9 mouse cellular contexts compared by ENCODE assay signal in genomic region chr7:144906708-144907397, GRCm38 (mm10). TPM values are rescaled to one million over a fixed set of nuclear protein-coding genes. Genes with fewer than 3 reads are reported as not detected.
A peak's percentile ranks its signal among the peaks of the same experiment; 100 is the strongest.
DNase-seq lines count a peak whose midpoint lies in the region; ATAC-seq lines count a peak whose summit lies in the region.
"Had no signal": no experiment of that assay in that cellular context is flagged by ENCODE, and none has a peak within 500 bp of the region (broad histone marks: within the 10 kb centered on the region; RNA-seq: fewer than 3 reads in every experiment).

No protein-coding gene starts in this region.

- peak overlapping the region; percentile 64 for H3K9ac ChIP-seq in hindbrain, embryonic 13.5 days
- H3K9ac ChIP-seq in limb, embryonic 13.5 days, result peak overlapping the region; percentile 52; the same call in 1 of the 2 replicates
- H3K9ac ChIP-seq in midbrain, embryonic 12.5 days (replicated peaks), result no peak overlapping the region

- 11% methylated on average over 28 of the region's 28 CpGs for WGBS in forebrain, embryonic 10.5 days
- 11% methylated on average over 28 of the region's 28 CpGs for WGBS in hindbrain, embryonic 13.5 days
- WGBS in limb, embryonic 13.5 days, result 11% methylated on average over 28 of the region's 28 CpGs
- WGBS in midbrain, embryonic 12.5 days, result 10% methylated on average over 28 of the region's 28 CpGs

- no peak for ATAC-seq in hindbrain, embryonic 13.5 days (ENCODE audit: low FRiP score)
- no peak for ATAC-seq in limb, embryonic 13.5 days (ENCODE audit: low FRiP score, low read depth)
- ATAC-seq in midbrain, embryonic 12.5 days (ENCODE audit: low FRiP score, low read depth), result no peak; the same call in 1 of the 2 replicates

- peaks cover 15% of the 10 kb centered on the region for H3K4me1 ChIP-seq in forebrain, embryonic 10.5 days
- peaks cover 3% of the 10 kb centered on the region for H3K4me1 ChIP-seq in hindbrain, embryonic 13.5 days (replicated peaks)
- H3K4me1 ChIP-seq in limb, embryonic 13.5 days, result no peaks in the 10 kb centered on the region
- H3K4me1 ChIP-seq in midbrain, embryonic 12.5 days, result no peaks in the 10 kb centered on the region

- peak overlapping the region; percentile 61; the same call in 1 of the 2 replicates for H3K27ac ChIP-seq in forebrain, embryonic 10.5 days
- no peak overlapping the region for H3K27ac ChIP-seq in hindbrain, embryonic 13.5 days
- no peak overlapping the region for H3K27ac ChIP-seq in limb, embryonic 13.5 days
- no peak overlapping the region for H3K27ac ChIP-seq in midbrain, embryonic 12.5 days (replicated peaks)

- H3K36me3 ChIP-seq in forebrain, embryonic 10.5 days (replicated peaks), result peaks cover 22% of the 10 kb centered on the region
- H3K36me3 ChIP-seq in hindbrain, embryonic 13.5 days, result no peaks in the 10 kb centered on the region
- H3K36me3 ChIP-seq in limb, embryonic 13.5 days, result no peaks in the 10 kb centered on the region
- no peaks in the 10 kb centered on the region for H3K36me3 ChIP-seq in midbrain, embryonic 12.5 days
- H3K36me3 ChIP-seq in splenic B cell, adult 2 months (ENCODE audit: control insufficient read depth, insufficient read depth, low read length, poor library complexity, severe bottlenecking), result no peaks in the 10 kb centered on the region

- DNase-seq in ovary, postnatal 36 days (ENCODE audit: low spot score), result peak; percentile 56
- no peak for DNase-seq in ovary, adult 18-20 months (ENCODE audit: low spot score)
- peak; percentile 53 for DNase-seq in c-Kit-positive CD71-negative TER-119-negative erythroid progenitor cells, embryonic 14.5 days (ENCODE audit: low read depth)
- peak; percentile 74 for DNase-seq in forebrain, embryonic 10.5 days (ENCODE audit: extremely low spot score, low spot score)
- DNase-seq in splenic B cell, adult 2 months (ENCODE audit: low read depth, low spot score), result peak; percentile 76

- peak overlapping the region; percentile 46 for H3K4me2 ChIP-seq in hindbrain, embryonic 13.5 days
- peak overlapping the region; percentile 51 for H3K4me2 ChIP-seq in limb, embryonic 13.5 days (replicated peaks)
- peak overlapping the region; percentile 43 for H3K4me2 ChIP-seq in midbrain, embryonic 12.5 days (replicated peaks)

- H3K9me3 ChIP-seq in forebrain, embryonic 10.5 days, result peaks cover 9% of the 10 kb centered on the region
- no peaks in the 10 kb centered on the region; the same call in 1 of the 2 replicates for H3K9me3 ChIP-seq in hindbrain, embryonic 13.5 days
- no peaks in the 10 kb centered on the region for H3K9me3 ChIP-seq in limb, embryonic 13.5 days
- H3K9me3 ChIP-seq in midbrain, embryonic 12.5 days, result no peaks in the 10 kb centered on the region

- peaks cover 31% of the 10 kb centered on the region for H3K27me3 ChIP-seq in forebrain, embryonic 10.5 days (ENCODE audit: poor library complexity, severe bottlenecking)
- H3K27me3 ChIP-seq in hindbrain, embryonic 13.5 days, result peaks cover 10% of the 10 kb centered on the region; the same call in 1 of the 2 replicates
- peaks cover 10% of the 10 kb centered on the region; the same call in 1 of the 2 replicates for H3K27me3 ChIP-seq in limb, embryonic 13.5 days
- no peaks in the 10 kb centered on the region for H3K27me3 ChIP-seq in midbrain, embryonic 12.5 days
- H3K27me3 ChIP-seq in splenic B cell, adult 2 months (ENCODE audit: control insufficient read depth, insufficient read depth, low read length, poor library complexity, severe bottlenecking), result no peaks in the 10 kb centered on the region

- peak overlapping the region; percentile 32 for H3K4me3 ChIP-seq in forebrain, embryonic 10.5 days
- no peak overlapping the region; the same call in 1 of the 2 replicates for H3K4me3 ChIP-seq in hindbrain, embryonic 13.5 days
- H3K4me3 ChIP-seq in limb, embryonic 13.5 days, result no peak overlapping the region
- no peak overlapping the region for H3K4me3 ChIP-seq in midbrain, embryonic 12.5 days

RNA-seq across cellular contexts. Expression of gene LTO1, which starts 8.0 kb away (rescaled TPM):
- 24.6 and 26.7 TPM in 2 replicates for polyA plus RNA-seq in forebrain, embryonic 10.5 days (2016; fragmentation: Nextera tagmentation; extraction: Ambion mirVana)
- polyA plus RNA-seq in hindbrain, embryonic 13.5 days (2015; fragmentation: Nextera tagmentation; extraction: Ambion mirVana), result 33.8 and 38.4 TPM in 2 replicates
- polyA plus RNA-seq in limb, embryonic 13.5 days (2015; fragmentation: Nextera tagmentation; extraction: Ambion mirVana), result 27.5 and 32.9 TPM in 2 replicates
- polyA plus RNA-seq in midbrain, embryonic 12.5 days (2016; fragmentation: Nextera tagmentation; extraction: Ambion mirVana), result 33.6 and 36.4 TPM in 2 replicates

RNA-seq across cellular contexts. Expression of gene Fgf15, which starts 10.5 kb away (rescaled TPM):
- 60.7 and 78.7 TPM in 2 replicates for polyA plus RNA-seq in forebrain, embryonic 10.5 days (2016; fragmentation: Nextera tagmentation; extraction: Ambion mirVana)
- 40.1 and 66.5 TPM in 2 replicates for polyA plus RNA-seq in hindbrain, embryonic 13.5 days (2015; fragmentation: Nextera tagmentation; extraction: Ambion mirVana)
- polyA plus RNA-seq in limb, embryonic 13.5 days (2015; fragmentation: Nextera tagmentation; extraction: Ambion mirVana), result 0.22 and 0.31 TPM in 2 replicates
- 69.8 and 95.0 TPM in 2 replicates for polyA plus RNA-seq in midbrain, embryonic 12.5 days (2016; fragmentation: Nextera tagmentation; extraction: Ambion mirVana)
- polyA plus RNA-seq: frontal cortex, adult 2 months had no signal

RNA-seq across cellular contexts. Expression of gene Ccnd1, which starts 32.9 kb away (rescaled TPM):
- polyA plus RNA-seq in forebrain, embryonic 10.5 days (2016; fragmentation: Nextera tagmentation; extraction: Ambion mirVana), result 233 and 246 TPM in 2 replicates
- polyA plus RNA-seq in hindbrain, embryonic 13.5 days (2015; fragmentation: Nextera tagmentation; extraction: Ambion mirVana), result 51.2 and 54.9 TPM in 2 replicates
- polyA plus RNA-seq in limb, embryonic 13.5 days (2015; fragmentation: Nextera tagmentation; extraction: Ambion mirVana), result 167 and 169 TPM in 2 replicates
- 259 and 289 TPM in 2 replicates for polyA plus RNA-seq in midbrain, embryonic 12.5 days (2016; fragmentation: Nextera tagmentation; extraction: Ambion mirVana)

RNA-seq across cellular contexts. Expression of gene Fgf4, which starts 59.7 kb away (rescaled TPM):
- polyA plus RNA-seq in forebrain, embryonic 10.5 days (2016; fragmentation: Nextera tagmentation; extraction: Ambion mirVana), result not detected in 2 replicates
- not detected in 2 replicates for polyA plus RNA-seq in hindbrain, embryonic 13.5 days (2015; fragmentation: Nextera tagmentation; extraction: Ambion mirVana)
- polyA plus RNA-seq in limb, embryonic 13.5 days (2015; fragmentation: Nextera tagmentation; extraction: Ambion mirVana), result 0.79 and 1.1 TPM in 2 replicates
- not detected in 2 replicates for polyA plus RNA-seq in midbrain, embryonic 12.5 days (2016; fragmentation: Nextera tagmentation; extraction: Ambion mirVana)
- polyA plus RNA-seq: frontal cortex, adult 2 months had no signal

Comparison
In these comparisons a context has a peak if more than half of its experiments do, and no peak if none do; other contexts are left out.
1. RNA of gene Fgf15, which starts 10.5 kb away (polyA plus RNA-seq): 60.7 to 78.7 TPM in forebrain, embryonic 10.5 days, 69.8 to 95.0 TPM in midbrain, embryonic 12.5 days and 40.1 to 66.5 TPM in hindbrain, embryonic 13.5 days; 0.22 to 0.31 TPM in limb, embryonic 13.5 days; every median in the first group is over 10 times any median in the second.
2. Peak in every context shown above with its lines, with median percentiles within 50 percentile points of each other: H3K4me2 ChIP-seq.